Mouse (Mus musculus): ENCODE measurements around the gene Ikbip. TPM values are rescaled to one million over a fixed set of nuclear protein-coding genes. Genes with fewer than 3 reads are reported as not detected.

Ikbip gene
- total RNA-seq, 1 experiment: 28.1 TPM

DNA sequence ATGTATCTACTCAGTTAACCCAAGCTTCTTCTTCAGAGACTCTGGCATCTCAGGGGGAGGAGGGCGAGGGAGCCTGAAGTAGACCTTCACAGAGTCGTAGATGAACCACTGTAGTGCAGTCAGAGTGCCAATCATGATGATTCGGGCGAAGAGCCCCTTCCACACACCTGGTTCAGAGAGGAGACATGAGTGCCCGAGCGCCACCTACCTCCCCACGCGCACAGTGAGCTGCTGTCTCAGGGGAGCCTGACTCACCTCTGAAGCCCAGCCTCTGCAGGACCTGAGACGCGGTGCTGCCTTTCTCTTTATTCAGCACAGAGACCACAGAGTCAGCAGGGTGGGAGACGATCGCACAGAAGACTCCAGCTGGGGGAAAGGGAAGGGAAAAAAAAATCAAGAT, 34.2 kb downstream of the Ikbip start:
- Histone ChIP-seq H3K4me1 (ENCODE audit: control insufficient read depth in 2 of 2, insufficient read depth in 2 of 2, low read length in 2 of 2, poor library complexity in 1 of 2) (peaks cover 0 to 4% of the 10 kb centered on the region in 2 experiments; a peak in 3 of 4 replicates), H3K4me3 (ENCODE audit: insufficient read depth in 1 of 2, low read depth in 1 of 2, low read length in 2 of 2, poor library complexity in 1 of 2, severe bottlenecking in 1 of 2) (no peak overlapping the region), H3K9ac (ENCODE audit: insufficient read depth, low read depth, low read length, poor library complexity, severe bottlenecking) (peak overlapping the region; percentile 20; the same call in 1 of the 2 replicates), H3K27ac (ENCODE audit: insufficient read depth, low read depth, low read length, poor library complexity, severe bottlenecking) (no peak overlapping the region; the same call in 1 of the 2 replicates), H3K36me3 (ENCODE audit: control insufficient read depth, insufficient read depth, low read length, poor library complexity, severe bottlenecking) (peaks cover 39% of the 10 kb centered on the region), H3K9me3 (ENCODE audit: control insufficient read depth, insufficient read depth, low read depth, low read length) (no peaks in the 10 kb centered on the region)
- no peak for DNase-seq (ENCODE audit: low read depth, low spot score)
- TF ChIP-seq ZNF384 (IDR thresholded peaks at IDR 0.05; ENCODE audit: low read depth, low read length): no peak
- no peak for TF ChIP-seq HCFC1 (IDR thresholded peaks at IDR 0.05; ENCODE audit: borderline replicate concordance, insufficient read depth, low read length)
- no peak for TF ChIP-seq ZC3H11A (IDR thresholded peaks at IDR 0.05; ENCODE audit: borderline replicate concordance, low read depth, low read length)
- TF ChIP-seq CHD2 (IDR thresholded peaks at IDR 0.05; ENCODE audit: low read depth, low read length): no peak
- in situ Hi-C loops (cut with MboI; ENCODE audit: low sequenced_read_pairs in 2 of 2, unreplicated experiment in 2 of 2): no loop called here

DNA sequence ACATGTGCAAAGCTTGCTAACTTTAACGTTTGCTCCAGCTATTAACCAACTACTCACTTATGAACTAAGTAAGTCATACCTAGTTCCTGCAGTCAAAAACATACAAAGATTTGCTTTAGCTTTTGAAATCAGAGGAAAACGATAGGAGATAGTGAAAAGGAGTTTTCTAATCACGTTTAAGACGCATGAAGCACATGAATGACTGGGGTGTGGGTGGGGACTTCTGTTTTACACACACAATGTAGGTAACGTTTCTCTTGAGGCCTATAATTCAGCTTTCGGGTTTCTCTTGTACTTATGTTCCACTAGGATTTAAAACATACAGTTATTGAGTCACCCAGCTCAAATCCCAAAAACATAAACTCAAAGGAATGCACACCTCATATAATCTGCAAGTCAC, 39.9 kb downstream of the Ikbip start:
- H3K36me3 ChIP-seq (ENCODE audit: control insufficient read depth, insufficient read depth, low read length, poor library complexity, severe bottlenecking): peaks cover 26% of the 10 kb centered on the region
- peak overlapping the region; percentile 76 to 90 for H3K4me3 ChIP-seq (ENCODE audit: insufficient read depth in 1 of 2, low read depth in 1 of 2, low read length in 2 of 2, poor library complexity in 1 of 2, severe bottlenecking in 1 of 2)
- no peak for DNase-seq (ENCODE audit: low read depth, low spot score)
- no peak for TF ChIP-seq ZC3H11A (IDR thresholded peaks at IDR 0.05; ENCODE audit: borderline replicate concordance, low read depth, low read length)
- no peak for TF ChIP-seq CHD2 (IDR thresholded peaks at IDR 0.05; ENCODE audit: low read depth, low read length)
- TF ChIP-seq ZNF384 (IDR thresholded peaks at IDR 0.05; ENCODE audit: low read depth, low read length): no peak
- no peak for TF ChIP-seq MAFK (IDR thresholded peaks at IDR 0.05; ENCODE audit: insufficient read depth, low read depth, low read length)
- TF ChIP-seq HCFC1 (IDR thresholded peaks at IDR 0.05; ENCODE audit: borderline replicate concordance, insufficient read depth, low read length): no peak
- H3K4me1 ChIP-seq (ENCODE audit: control insufficient read depth in 2 of 2, insufficient read depth in 2 of 2, low read length in 2 of 2, poor library complexity in 1 of 2): peaks cover 3 to 4% of the 10 kb centered on the region in 2 experiments; a peak in 3 of 4 replicates
- H3K27ac ChIP-seq (ENCODE audit: insufficient read depth, low read depth, low read length, poor library complexity, severe bottlenecking): no peak overlapping the region
- in situ Hi-C loops (cut with MboI; ENCODE audit: low sequenced_read_pairs in 2 of 2, unreplicated experiment in 2 of 2): no loop called here
- no peaks in the 10 kb centered on the region for H3K9me3 ChIP-seq (ENCODE audit: control insufficient read depth, insufficient read depth, low read depth, low read length)
- H3K9ac ChIP-seq (ENCODE audit: insufficient read depth, low read depth, low read length, poor library complexity, severe bottlenecking): peak overlapping the region; percentile 52; the same call in 1 of the 2 replicates

DNA sequence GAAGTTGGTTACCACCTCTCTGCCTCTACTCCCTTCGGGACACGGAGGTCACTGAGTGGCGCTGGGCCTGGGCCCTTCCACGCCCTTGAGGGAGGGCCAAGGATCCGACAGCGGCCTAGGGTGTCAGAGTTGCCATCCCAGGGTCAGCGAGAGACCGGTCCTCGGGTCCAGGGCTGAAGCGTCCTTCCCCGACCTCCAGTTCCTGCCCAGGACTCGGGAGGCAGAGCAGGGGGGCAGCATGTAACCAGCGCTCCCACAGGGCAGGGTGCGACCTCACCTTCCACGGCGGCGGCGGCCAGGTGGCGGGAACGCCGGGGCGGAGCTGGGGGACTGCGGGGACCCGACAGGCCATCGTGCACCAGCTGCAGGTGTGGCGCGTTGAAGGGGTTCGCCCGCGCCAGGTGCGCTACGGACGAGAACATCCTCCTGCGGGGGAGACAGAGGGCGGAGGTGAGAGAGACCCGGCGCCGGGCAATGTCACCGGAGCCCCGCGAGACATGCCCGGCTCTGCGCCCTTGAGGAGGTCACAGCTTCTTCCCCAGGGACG, 40.6 kb downstream of the Ikbip start:
- Histone ChIP-seq H3K27ac (ENCODE audit: insufficient read depth, low read depth, low read length, poor library complexity, severe bottlenecking) (peak overlapping the region; percentile 77), H3K36me3 (ENCODE audit: control insufficient read depth, insufficient read depth, low read length, poor library complexity, severe bottlenecking) (peaks cover 21% of the 10 kb centered on the region), H3K4me1 (ENCODE audit: control insufficient read depth in 2 of 2, insufficient read depth in 2 of 2, low read length in 2 of 2, poor library complexity in 1 of 2) (peaks cover 3 to 4% of the 10 kb centered on the region in 2 experiments; a peak in 3 of 4 replicates), H3K4me3 (ENCODE audit: insufficient read depth in 1 of 2, low read depth in 1 of 2, low read length in 2 of 2, poor library complexity in 1 of 2, severe bottlenecking in 1 of 2) (peak overlapping the region; percentile 76 to 90), H3K9ac (ENCODE audit: insufficient read depth, low read depth, low read length, poor library complexity, severe bottlenecking) (peak overlapping the region; percentile 91), H3K9me3 (ENCODE audit: control insufficient read depth, insufficient read depth, low read depth, low read length) (no peaks in the 10 kb centered on the region)
- in situ Hi-C loops (cut with MboI; ENCODE audit: low sequenced_read_pairs in 2 of 2, unreplicated experiment in 2 of 2): no loop called here
- DNase-seq (ENCODE audit: low read depth, low spot score): no peak
- no peak for TF ChIP-seq MAFK (IDR thresholded peaks at IDR 0.05; ENCODE audit: insufficient read depth, low read depth, low read length)
- no peak for TF ChIP-seq HCFC1 (IDR thresholded peaks at IDR 0.05; ENCODE audit: borderline replicate concordance, insufficient read depth, low read length)
- TF ChIP-seq ZNF384 (IDR thresholded peaks at IDR 0.05; ENCODE audit: low read depth, low read length): no peak
- no peak for TF ChIP-seq CHD2 (IDR thresholded peaks at IDR 0.05; ENCODE audit: low read depth, low read length)
- TF ChIP-seq ZC3H11A (IDR thresholded peaks at IDR 0.05; ENCODE audit: borderline replicate concordance, low read depth, low read length): no peak

DNA sequence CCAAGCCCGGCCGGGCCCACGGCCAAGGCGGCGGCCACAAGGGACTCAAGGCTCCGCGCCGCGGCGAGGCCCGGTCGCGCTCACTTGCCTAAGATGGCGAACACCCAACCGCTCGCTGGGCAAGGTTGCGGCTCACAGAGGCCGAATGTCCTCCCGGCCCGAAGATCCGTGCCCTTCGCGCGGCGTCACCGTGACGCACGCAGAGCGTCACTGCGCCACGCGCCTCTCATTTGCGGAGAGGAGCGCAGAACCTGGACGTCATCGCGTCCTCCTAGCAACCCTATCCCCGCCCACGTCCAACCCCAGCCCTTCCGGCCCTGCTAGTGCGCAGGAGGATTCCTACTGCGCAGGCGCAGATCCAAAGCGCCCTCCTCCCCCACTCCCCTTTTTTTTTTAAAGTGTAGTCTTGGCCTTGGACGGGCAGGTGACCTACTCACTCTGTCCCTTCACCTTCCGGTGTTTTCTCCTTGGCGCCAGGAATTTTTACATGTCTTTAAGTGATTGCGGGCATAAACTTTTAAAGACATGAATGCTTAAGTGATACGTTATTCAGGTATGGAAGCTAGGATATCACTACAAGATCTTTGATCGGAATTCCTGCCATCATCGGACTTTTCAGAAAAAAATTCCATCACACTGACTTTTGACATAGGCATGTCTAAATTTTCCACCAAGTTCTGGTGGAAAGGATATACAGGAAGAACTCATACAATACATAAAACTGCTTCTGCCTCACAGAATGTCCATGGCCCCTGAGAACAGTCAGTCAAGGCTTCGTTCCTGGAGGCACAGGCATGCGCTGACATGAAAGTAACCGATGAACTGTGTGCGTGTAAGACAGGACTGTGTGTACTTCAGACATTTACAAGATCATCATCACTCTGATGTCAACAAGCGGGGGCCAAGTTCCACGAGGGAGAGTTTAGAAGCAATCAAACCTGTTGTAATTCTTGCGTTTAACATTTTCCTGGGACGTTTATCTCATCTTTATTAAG, 41.4 kb downstream of the Ikbip start, which contains the start of gene Slc25a3:
Gene Slc25a3 (minus strand): TSS at position 232 of the 995 bp plus-strand sequence.
- DNase-seq (ENCODE audit: low read depth, low spot score): peak; percentile 99
- Histone ChIP-seq H3K27ac (ENCODE audit: insufficient read depth, low read depth, low read length, poor library complexity, severe bottlenecking) (peak within 1 kb of the TSS; percentile 77), H3K36me3 (ENCODE audit: control insufficient read depth, insufficient read depth, low read length, poor library complexity, severe bottlenecking) (peaks cover 17% of the 10 kb centered on the region), H3K4me3 (ENCODE audit: insufficient read depth in 1 of 2, low read depth in 1 of 2, low read length in 2 of 2, poor library complexity in 1 of 2, severe bottlenecking in 1 of 2) (peak within 1 kb of the TSS; percentile 76 to 90), H3K9ac (ENCODE audit: insufficient read depth, low read depth, low read length, poor library complexity, severe bottlenecking) (peak within 1 kb of the TSS; percentile 91), H3K4me1 (ENCODE audit: control insufficient read depth in 2 of 2, insufficient read depth in 2 of 2, low read length in 2 of 2, poor library complexity in 1 of 2) (peaks cover 3 to 4% of the 10 kb centered on the region in 2 experiments; a peak in 3 of 4 replicates), H3K9me3 (ENCODE audit: control insufficient read depth, insufficient read depth, low read depth, low read length) (no peaks in the 10 kb centered on the region)
- 0 out of 2 replicates have a peak, but pooled peaks have one; percentile 31 for TF ChIP-seq MAFK (IDR thresholded peaks at IDR 0.05; ENCODE audit: insufficient read depth, low read depth, low read length)
- no peak for TF ChIP-seq CHD2 (IDR thresholded peaks at IDR 0.05; ENCODE audit: low read depth, low read length)
- TF ChIP-seq HCFC1 (IDR thresholded peaks at IDR 0.05; ENCODE audit: borderline replicate concordance, insufficient read depth, low read length): peak; percentile 55; the same call in 1 of the 2 replicates
- TF ChIP-seq ZC3H11A (IDR thresholded peaks at IDR 0.05; ENCODE audit: borderline replicate concordance, low read depth, low read length): no peak
- peak; percentile 98 for TF ChIP-seq ZNF384 (IDR thresholded peaks at IDR 0.05; ENCODE audit: low read depth, low read length)
- in situ Hi-C loops (cut with MboI; ENCODE audit: low sequenced_read_pairs in 2 of 2, unreplicated experiment in 2 of 2): no loop called here

Data from ES-E14 (cell line).